Mouse (Mus musculus) macrophage (primary cell): ENCODE measurements around the gene Ppara. TPM values are rescaled to one million over a fixed set of nuclear protein-coding genes. Genes with fewer than 3 reads are reported as not detected.

Source experiments
- H3K27ac ChIP-seq: fragments of 350-480 bp; formaldehyde crosslinking; 2 replicates; pipeline ENCODE4 v1.9.0; 2021
- H3K36me3 ChIP-seq: fragments of 350-480 bp; formaldehyde crosslinking; 2 replicates; pipeline ENCODE4 v1.9.0; 2021; ENCODE audit errors: inconsistent target
- H3K4me3 ChIP-seq: fragments of 350-480 bp; formaldehyde crosslinking; 2 replicates; pipeline ENCODE4 v1.9.0; 2021; ENCODE audit errors: inconsistent target
- H3K79me2 ChIP-seq: fragments of 350-480 bp; formaldehyde crosslinking; 2 replicates; pipeline ENCODE4 v1.9.0; 2021; ENCODE audit errors: inconsistent target
- WGBS: methylation state at CpG from one replicate; pipeline ENCODE4 v1.1.7; 2026; ENCODE audit warnings: inconsistent platforms; ENCODE audit not compliant: missing documents; 5-methylcytosine and 5-hydroxymethylcytosine counted together
- polyA plus RNA-seq: library from polyadenylated mRNA; stranded (reverse); fragments of 250-400 nt; gene quantifications from 3 replicates; pipeline ENCODE4 v1.2.4, GENCODE M21; 2018; ENCODE audit warnings: inconsistent platforms

The Ppara gene
- polyA plus RNA-seq, 1 experiment from 2014 or later: not detected

GRCm38 (mm10) chr15:85748466-85748865 lies 13.7 kb downstream of the Ppara start:
- no peaks in the 10 kb centered on the region for H3K36me3 ChIP-seq
- H3K27ac ChIP-seq: no peak overlapping the region
- WGBS: 60% methylated on average over 3 of the region's 3 CpGs
- no peak overlapping the region for H3K4me3 ChIP-seq
- no peaks in the 10 kb centered on the region for H3K79me2 ChIP-seq

- no peak overlapping the region for H3K4me3 ChIP-seq
- 64% methylated on average over 9 of the region's 9 CpGs for WGBS
- H3K79me2 ChIP-seq: no peaks in the 10 kb centered on the region
- no peak overlapping the region for H3K27ac ChIP-seq
- no peaks in the 10 kb centered on the region for H3K36me3 ChIP-seq
Measured at GRCm38 (mm10) chr15:85749141-85749540, 14.4 kb downstream of the Ppara start.

- no peaks in the 10 kb centered on the region for H3K36me3 ChIP-seq
- WGBS: 85% methylated on average over 5 of the region's 5 CpGs
Measured at GRCm38 (mm10) chr15:85750115-85750514, 15.3 kb downstream of the Ppara start.

GRCm38 (mm10) chr15:85752655-85753054 lies 17.9 kb downstream of the Ppara start:
- Histone ChIP-seq H3K36me3 (no peaks in the 10 kb centered on the region), H3K79me2 (no peaks in the 10 kb centered on the region), H3K4me3 (no peak overlapping the region), H3K27ac (no peak overlapping the region)
- WGBS: 64% methylated on average over 2 of the region's 2 CpGs

More at GRCm38 (mm10) chr15:85750115-85750514, 15.3 kb downstream of the Ppara start:
- H3K27ac ChIP-seq: no peak overlapping the region
- H3K4me3 ChIP-seq: no peak overlapping the region
- no peaks in the 10 kb centered on the region for H3K79me2 ChIP-seq

GRCm38 (mm10) chr15:85754033-85754650 lies 19.4 kb downstream of the Ppara start:
- Histone ChIP-seq H3K36me3 (no peaks in the 10 kb centered on the region), H3K27ac (no peak overlapping the region), H3K4me3 (no peak overlapping the region), H3K79me2 (no peaks in the 10 kb centered on the region)
- WGBS: 100% methylated on average over 1 of the region's 1 CpGs

GRCm38 (mm10) chr15:85755214-85755613 lies 20.4 kb downstream of the Ppara start:
- WGBS: 73% methylated on average over 6 of the region's 6 CpGs
- Histone ChIP-seq H3K79me2 (no peaks in the 10 kb centered on the region), H3K4me3 (no peak overlapping the region), H3K36me3 (no peaks in the 10 kb centered on the region), H3K27ac (no peak overlapping the region)

- no peak overlapping the region for H3K27ac ChIP-seq
- no peaks in the 10 kb centered on the region for H3K79me2 ChIP-seq
- no peaks in the 10 kb centered on the region for H3K36me3 ChIP-seq
- 94% methylated on average over 7 of the region's 7 CpGs for WGBS
- H3K4me3 ChIP-seq: no peak overlapping the region
Measured at GRCm38 (mm10) chr15:85756611-85757010, 21.8 kb downstream of the Ppara start.

GRCm38 (mm10) chr15:85757768-85758167 lies 23.0 kb downstream of the Ppara start:
- no peak overlapping the region for H3K27ac ChIP-seq
- H3K79me2 ChIP-seq: no peaks in the 10 kb centered on the region
- 97% methylated on average over 3 of the region's 3 CpGs for WGBS
- H3K36me3 ChIP-seq: no peaks in the 10 kb centered on the region
- H3K4me3 ChIP-seq: no peak overlapping the region

- no peak overlapping the region for H3K4me3 ChIP-seq
- 93% methylated on average over 4 of the region's 4 CpGs for WGBS
- H3K27ac ChIP-seq: no peak overlapping the region
- no peaks in the 10 kb centered on the region for H3K79me2 ChIP-seq
- no peaks in the 10 kb centered on the region for H3K36me3 ChIP-seq
Measured at GRCm38 (mm10) chr15:85762761-85763160, 28.0 kb downstream of the Ppara start.

- Histone ChIP-seq H3K27ac (no peak overlapping the region), H3K36me3 (no peaks in the 10 kb centered on the region), H3K4me3 (no peak overlapping the region), H3K79me2 (no peaks in the 10 kb centered on the region)
- 84% methylated on average over 3 of the region's 3 CpGs for WGBS
Measured at GRCm38 (mm10) chr15:85765022-85765421, 30.2 kb downstream of the Ppara start.

GRCm38 (mm10) chr15:85766677-85767076 lies 31.9 kb downstream of the Ppara start:
- 88% methylated on average over 5 of the region's 5 CpGs for WGBS
- Histone ChIP-seq H3K4me3 (no peak overlapping the region), H3K79me2 (no peaks in the 10 kb centered on the region), H3K27ac (no peak overlapping the region), H3K36me3 (no peaks in the 10 kb centered on the region)

GRCm38 (mm10) chr15:85768991-85769390 lies 34.2 kb downstream of the Ppara start:
- WGBS: 91% methylated on average over 8 of the region's 8 CpGs
- H3K27ac ChIP-seq: no peak overlapping the region

GRCm38 (mm10) chr15:85771306-85772121 lies 36.7 kb downstream of the Ppara start:
- Histone ChIP-seq H3K4me3 (no peak overlapping the region), H3K36me3 (no peaks in the 10 kb centered on the region), H3K27ac (no peak overlapping the region), H3K79me2 (no peaks in the 10 kb centered on the region)
- WGBS: 85% methylated on average over 17 of the region's 17 CpGs

More at GRCm38 (mm10) chr15:85768991-85769390, 34.2 kb downstream of the Ppara start:
- H3K36me3 ChIP-seq: no peaks in the 10 kb centered on the region
- H3K4me3 ChIP-seq: no peak overlapping the region
- H3K79me2 ChIP-seq: no peaks in the 10 kb centered on the region

GRCm38 (mm10) chr15:85772146-85772740 lies 37.5 kb downstream of the Ppara start:
- Histone ChIP-seq H3K27ac (no peak overlapping the region), H3K4me3 (no peak overlapping the region), H3K36me3 (no peaks in the 10 kb centered on the region), H3K79me2 (no peaks in the 10 kb centered on the region)
- 61% methylated on average over 11 of the region's 11 CpGs for WGBS

- no peaks in the 10 kb centered on the region for H3K36me3 ChIP-seq
- no peak overlapping the region for H3K4me3 ChIP-seq
- H3K79me2 ChIP-seq: no peaks in the 10 kb centered on the region
- 88% methylated on average over 9 of the region's 9 CpGs for WGBS
- H3K27ac ChIP-seq: no peak overlapping the region
Measured at GRCm38 (mm10) chr15:85774419-85774818, 39.6 kb downstream of the Ppara start.
